Mouse (Mus musculus) liver, embryonic 14.5 days (tissue): ENCODE measurements at regions not wholly inside any gene's neighbourhood (a gene's known extent, or its start where the extent isn't known, plus 50 kb on each side); places are given as distances from the start of the nearest gene placed in this dataset.

Source experiments
- CTCF ChIP-seq: IDR thresholded peaks from 2 replicates; pipeline ENCODE4 v1.5.1; 2016; ENCODE audit warnings: antibody characterized with exemption, low read depth, control low read depth
- EP300 ChIP-seq: IDR thresholded peaks from 2 replicates; pipeline ENCODE4 v1.6.1; 2016; ENCODE audit warnings: antibody characterized with exemption, low read depth

GRCm38 (mm10) chr6:93130946-93131685 is 187.8 kb upstream of the Adamts9 start:
- TF ChIP-seq CTCF (no peak), EP300 (no peak)
